Mouse (Mus musculus): Measurements from ENCODE around the gene Slc6a5.

GRCm38 (mm10) chr7:49985947-49986346 lies 76.0 kb downstream of the Slc6a5 start:
- TF ChIP-seq EP300 (IDR thresholded peaks at IDR 0.05; ENCODE audit: insufficient read depth, low read depth, low read length), result no peak
- no peak for TF ChIP-seq CTCF (IDR thresholded peaks at IDR 0.05)
- TF ChIP-seq POLR2A (IDR thresholded peaks at IDR 0.05; ENCODE audit: insufficient read depth, low read depth, low read length), result no peak
